Mouse (Mus musculus): ENCODE results near the gene Polr2e.

DNA sequence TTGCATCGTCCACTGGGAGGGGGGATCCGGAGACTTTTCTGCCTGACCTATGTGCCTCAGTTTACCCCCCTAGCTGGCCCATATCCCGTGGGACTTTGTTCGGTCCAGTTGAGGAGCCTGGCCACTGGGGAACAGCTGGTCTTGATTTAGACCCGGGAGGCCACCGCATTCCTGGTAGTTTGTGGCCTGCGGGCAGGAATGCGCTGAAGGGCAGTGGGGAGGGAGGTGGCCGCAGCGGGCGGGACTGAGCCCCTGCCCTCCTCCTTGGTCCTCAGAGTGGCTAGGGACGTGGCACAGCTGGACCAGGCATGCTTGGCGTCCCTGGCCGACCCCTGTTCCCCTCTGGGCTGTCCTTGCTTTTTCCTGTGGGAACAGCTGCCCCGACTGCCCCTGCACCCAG lies 49.7 kb downstream of the Polr2e start:
- TF ChIP-seq CTCF (IDR thresholded peaks at IDR 0.05; ENCODE audit: borderline replicate concordance, control insufficient read depth, extremely low read depth, insufficient read depth, low read length, poor library complexity): no peak
- no peak for TF ChIP-seq POLR2A (IDR thresholded peaks at IDR 0.05; ENCODE audit: control insufficient read depth, extremely low read depth, insufficient read depth, low read length, poor library complexity)

Data from thymus, adult 2 months (tissue).